Mouse (Mus musculus): ENCODE data around the gene A430005L14Rik. TPM values are rescaled to one million over a fixed set of nuclear protein-coding genes. Genes with fewer than 3 reads are reported as not detected.

The A430005L14Rik gene
- polyA plus RNA-seq, 1 experiment from 2014 or later = 58.4 TPM

- Histone ChIP-seq H3K4me3 (no peak overlapping the region), H3K36me3 (replicated peaks) (no peaks in the 10 kb centered on the region), H3K4me1 (peaks cover 6% of the 10 kb centered on the region), H3K9ac (no peak overlapping the region), H3K27ac (no peak overlapping the region), H3K9me3 (no peaks in the 10 kb centered on the region), H3K27me3 (replicated peaks) (peaks cover 11% of the 10 kb centered on the region), H3K4me2 (no peak overlapping the region)
- 70% methylated on average over 2 of the region's 2 CpGs for WGBS
- no peak for ATAC-seq (replicated peaks)
These were observed 6.7 kb upstream of the A430005L14Rik start for GRCm38 (mm10) chr4:153950372-153950771.

GRCm38 (mm10) chr4:153951150-153951549 lies 5.9 kb upstream of the A430005L14Rik start:
- Histone ChIP-seq H3K9me3 (no peaks in the 10 kb centered on the region), H3K27ac (no peak overlapping the region), H3K4me3 (no peak overlapping the region), H3K4me1 (peaks cover 9% of the 10 kb centered on the region), H3K9ac (no peak overlapping the region), H3K27me3 (replicated peaks) (peaks cover 5% of the 10 kb centered on the region), H3K36me3 (replicated peaks) (no peaks in the 10 kb centered on the region), H3K4me2 (no peak overlapping the region)
- WGBS = 65% methylated on average over 3 of the region's 3 CpGs
- no peak for ATAC-seq (replicated peaks)

DNA sequence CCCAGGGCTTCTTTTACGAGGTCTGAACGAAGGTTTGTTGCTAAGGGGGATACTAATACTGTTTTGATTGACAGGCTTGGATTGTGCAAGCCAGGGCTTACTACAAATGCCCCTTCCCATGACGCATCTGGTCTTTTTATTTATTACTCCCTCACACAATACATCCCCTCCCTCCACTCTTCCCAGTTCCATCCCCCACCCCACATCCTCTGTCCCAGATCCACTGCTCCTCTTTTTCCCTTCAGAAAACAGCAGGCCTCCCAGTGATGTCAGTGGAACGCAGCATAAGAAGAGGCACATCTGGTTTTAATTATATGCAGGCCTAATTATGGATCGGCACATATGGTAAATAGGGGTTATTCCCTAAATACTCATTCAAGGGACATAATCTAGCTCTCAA lies 5.3 kb upstream of the A430005L14Rik start:
- H3K9ac ChIP-seq = no peak overlapping the region
- H3K36me3 ChIP-seq (replicated peaks) = no peaks in the 10 kb centered on the region
- WGBS = 16% methylated on average over 5 of the region's 5 CpGs
- H3K4me1 ChIP-seq = peaks cover 14% of the 10 kb centered on the region
- H3K4me3 ChIP-seq = no peak overlapping the region
- H3K4me2 ChIP-seq = no peak overlapping the region
- peaks cover 2% of the 10 kb centered on the region for H3K27me3 ChIP-seq (replicated peaks)
- H3K9me3 ChIP-seq = no peaks in the 10 kb centered on the region
- ATAC-seq (replicated peaks) = no peak
- no peak overlapping the region for H3K27ac ChIP-seq

DNA sequence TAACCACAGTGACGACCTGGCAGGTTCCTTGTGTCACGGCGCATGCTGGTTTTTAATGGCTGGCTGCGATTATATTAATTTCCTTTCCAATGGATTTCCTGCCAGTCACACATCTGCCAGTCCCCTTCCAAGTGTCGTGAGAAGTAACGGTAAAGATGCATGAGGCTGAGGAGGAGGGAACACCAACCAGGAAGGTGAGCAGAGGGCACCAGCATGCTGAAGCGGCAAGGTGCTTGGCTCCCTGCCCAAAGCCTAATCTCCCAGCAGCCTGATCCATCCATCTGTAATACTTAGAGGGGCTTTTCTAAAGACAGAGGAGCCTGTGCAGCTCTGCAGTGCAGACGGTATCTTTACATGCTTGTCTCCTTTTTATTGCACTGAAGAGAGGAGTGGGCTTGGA lies 1.4 kb upstream of the A430005L14Rik start:
- peaks cover 7% of the 10 kb centered on the region for H3K36me3 ChIP-seq (replicated peaks)
- no peaks in the 10 kb centered on the region for H3K9me3 ChIP-seq
- peaks cover 28% of the 10 kb centered on the region for H3K4me1 ChIP-seq
- no peaks in the 10 kb centered on the region for H3K27me3 ChIP-seq (replicated peaks)
- WGBS = 75% methylated on average over 8 of the region's 8 CpGs
- H3K9ac ChIP-seq = no peak overlapping the region
- no peak for ATAC-seq (replicated peaks)
- no peak overlapping the region for H3K4me2 ChIP-seq
- H3K27ac ChIP-seq = 0 out of 2 replicates have a peak overlapping the region, but pooled peaks have one; percentile 6
- H3K4me3 ChIP-seq = no peak overlapping the region

GRCm38 (mm10) chr4:153957444-153958250 lies 610 bp downstream of the A430005L14Rik start:
- H3K4me1 ChIP-seq = peaks cover 22% of the 10 kb centered on the region
- WGBS = 0% methylated on average over 33 of the region's 37 CpGs
- H3K4me3 ChIP-seq = peak overlapping the region; percentile 91
- peak overlapping the region; percentile 86 for H3K9ac ChIP-seq
- H3K9me3 ChIP-seq = no peaks in the 10 kb centered on the region
- peak overlapping the region; percentile 87 for H3K4me2 ChIP-seq
- no peaks in the 10 kb centered on the region for H3K27me3 ChIP-seq (replicated peaks)
- ATAC-seq (replicated peaks) = peak; percentile 78
- H3K36me3 ChIP-seq (replicated peaks) = peaks cover 27% of the 10 kb centered on the region
- H3K27ac ChIP-seq = peak overlapping the region; percentile 89

GRCm38 (mm10) chr4:153962631-153963030 lies 5.6 kb downstream of the A430005L14Rik start:
- no peak overlapping the region for H3K27ac ChIP-seq
- no peaks in the 10 kb centered on the region for H3K9me3 ChIP-seq
- peaks cover 13% of the 10 kb centered on the region for H3K4me1 ChIP-seq
- no peaks in the 10 kb centered on the region for H3K27me3 ChIP-seq (replicated peaks)
- H3K4me2 ChIP-seq = no peak overlapping the region
- ATAC-seq (replicated peaks) = no peak
- H3K9ac ChIP-seq = no peak overlapping the region
- peaks cover 31% of the 10 kb centered on the region for H3K36me3 ChIP-seq (replicated peaks)
- 90% methylated on average over 7 of the region's 7 CpGs for WGBS
- H3K4me3 ChIP-seq = no peak overlapping the region

DNA sequence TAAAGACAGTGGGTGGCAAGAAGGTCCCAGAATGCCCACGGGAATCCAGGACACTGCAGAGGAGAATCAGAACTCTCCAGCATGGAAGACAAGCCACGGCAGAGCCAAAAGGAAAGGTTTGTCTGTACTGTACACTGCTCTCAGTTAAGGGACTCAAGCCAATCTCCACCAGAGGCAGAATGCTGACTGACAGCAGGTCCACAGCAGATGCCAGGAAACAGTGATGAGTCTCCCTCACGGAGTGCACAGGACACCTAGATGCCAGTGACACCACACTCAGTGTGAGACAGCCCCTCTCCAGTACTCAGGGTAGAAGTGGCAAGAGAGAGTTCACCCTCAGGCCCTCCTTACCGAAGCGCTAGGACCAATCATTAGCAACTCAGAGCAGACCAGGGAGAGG lies 9.6 kb downstream of the A430005L14Rik start:
- Histone ChIP-seq H3K4me1 (no peaks in the 10 kb centered on the region), H3K4me3 (no peak overlapping the region), H3K27ac (no peak overlapping the region), H3K9me3 (no peaks in the 10 kb centered on the region), H3K9ac (no peak overlapping the region), H3K4me2 (no peak overlapping the region), H3K36me3 (replicated peaks) (peaks cover 20% of the 10 kb centered on the region), H3K27me3 (replicated peaks) (no peaks in the 10 kb centered on the region)
- ATAC-seq (replicated peaks) = no peak
- WGBS = 87% methylated on average over 5 of the region's 5 CpGs

- Histone ChIP-seq H3K9ac (no peak overlapping the region), H3K4me3 (no peak overlapping the region), H3K9me3 (no peaks in the 10 kb centered on the region), H3K36me3 (replicated peaks) (peaks cover 11% of the 10 kb centered on the region; the same call in 1 of the 2 replicates), H3K27me3 (replicated peaks) (no peaks in the 10 kb centered on the region), H3K27ac (no peak overlapping the region), H3K4me1 (no peaks in the 10 kb centered on the region), H3K4me2 (no peak overlapping the region)
- WGBS = 90% methylated on average over 2 of the region's 2 CpGs
- no peak for ATAC-seq (replicated peaks)
These were observed 10.5 kb downstream of the A430005L14Rik start for GRCm38 (mm10) chr4:153967556-153967955.

- ATAC-seq (replicated peaks) = no peak
- no peak overlapping the region for H3K9ac ChIP-seq
- no peak overlapping the region for H3K4me3 ChIP-seq
- H3K4me1 ChIP-seq = peaks cover 4% of the 10 kb centered on the region
- no peaks in the 10 kb centered on the region for H3K27me3 ChIP-seq (replicated peaks)
- H3K4me2 ChIP-seq = no peak overlapping the region
- no peaks in the 10 kb centered on the region for H3K9me3 ChIP-seq
- 86% methylated on average over 2 of the region's 2 CpGs for WGBS
- peaks cover 10% of the 10 kb centered on the region; the same call in 1 of the 2 replicates for H3K36me3 ChIP-seq (replicated peaks)
- no peak overlapping the region for H3K27ac ChIP-seq
These were observed 11.0 kb downstream of the A430005L14Rik start for GRCm38 (mm10) chr4:153968063-153968462.

DNA sequence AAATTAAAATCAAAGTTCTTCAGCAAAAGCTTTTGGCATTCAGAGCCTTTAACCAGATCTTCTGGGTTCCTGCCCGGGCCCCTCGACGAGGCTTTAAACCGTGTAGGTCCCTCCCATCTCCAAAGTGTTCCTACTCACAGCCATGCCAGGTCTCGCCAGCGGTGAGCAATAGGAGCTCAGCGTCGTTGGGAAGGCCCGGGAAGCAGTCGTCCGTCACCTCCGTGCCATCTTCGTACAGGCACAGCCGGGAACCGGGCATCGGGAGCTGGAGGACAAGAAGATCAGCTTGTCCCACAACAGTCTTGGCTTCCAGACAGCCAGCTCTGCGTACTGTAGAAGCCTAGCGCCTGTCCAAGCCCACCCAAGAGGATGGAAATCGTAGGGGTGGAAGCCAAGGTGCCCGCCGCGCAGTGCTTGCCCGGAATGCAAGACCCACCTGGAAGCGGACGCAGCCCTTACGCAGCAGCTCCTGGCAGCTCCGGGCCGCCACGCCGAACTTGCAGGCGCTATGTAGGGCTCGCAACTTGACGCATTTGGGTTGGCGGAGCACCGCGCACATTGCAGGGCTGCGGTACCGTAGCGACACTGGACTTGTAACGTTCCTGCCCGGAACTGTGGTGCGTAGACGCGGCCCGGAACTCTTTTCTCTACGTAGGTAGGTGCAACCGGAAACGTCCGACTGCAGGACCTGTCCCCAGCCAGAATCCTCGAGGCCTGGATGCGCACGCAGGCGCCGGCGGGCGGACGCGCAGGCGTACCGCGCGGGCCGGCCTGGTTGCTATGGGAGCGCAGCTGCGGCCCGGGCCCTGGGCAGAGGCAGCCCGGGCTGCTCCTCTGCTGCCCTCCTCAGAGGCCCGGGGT lies 17.6 kb downstream of the A430005L14Rik start, which contains the start of the genes Dffb and Cep104:
Gene Dffb, minus strand, starts transcription at position 696 of the 861 bp plus-strand sequence.
Gene Cep104, plus strand, starts transcription at position 764 of the 861 bp plus-strand sequence.
- Histone ChIP-seq H3K4me3 (peak within 1 kb of the TSS; percentile 95), H3K4me1 (peaks cover 42% of the 10 kb centered on the region), H3K9me3 (no peaks in the 10 kb centered on the region), H3K27me3 (replicated peaks) (no peaks in the 10 kb centered on the region), H3K36me3 (replicated peaks) (peaks cover 8% of the 10 kb centered on the region), H3K27ac (peak within 1 kb of the TSS; percentile 81), H3K9ac (peak within 1 kb of the TSS; percentile 95), H3K4me2 (peak within 1 kb of the TSS; percentile 90)
- WGBS = 1% methylated on average over 68 of the region's 68 CpGs
- peak; percentile 98 for ATAC-seq (replicated peaks)

GRCm38 (mm10) chr4:153975292-153975662 lies 18.2 kb downstream of the A430005L14Rik start:
- Histone ChIP-seq H3K4me2 (peak overlapping the region; percentile 90), H3K9me3 (no peaks in the 10 kb centered on the region), H3K27ac (peak overlapping the region; percentile 81), H3K4me1 (peaks cover 42% of the 10 kb centered on the region), H3K4me3 (peak overlapping the region; percentile 95), H3K9ac (peak overlapping the region; percentile 95), H3K36me3 (replicated peaks) (peaks cover 13% of the 10 kb centered on the region), H3K27me3 (replicated peaks) (no peaks in the 10 kb centered on the region)
- under 1% methylated on average over 33 of the region's 33 CpGs for WGBS
- ATAC-seq (replicated peaks) = peak; percentile 76; the same call in 1 of the 2 replicates

DNA sequence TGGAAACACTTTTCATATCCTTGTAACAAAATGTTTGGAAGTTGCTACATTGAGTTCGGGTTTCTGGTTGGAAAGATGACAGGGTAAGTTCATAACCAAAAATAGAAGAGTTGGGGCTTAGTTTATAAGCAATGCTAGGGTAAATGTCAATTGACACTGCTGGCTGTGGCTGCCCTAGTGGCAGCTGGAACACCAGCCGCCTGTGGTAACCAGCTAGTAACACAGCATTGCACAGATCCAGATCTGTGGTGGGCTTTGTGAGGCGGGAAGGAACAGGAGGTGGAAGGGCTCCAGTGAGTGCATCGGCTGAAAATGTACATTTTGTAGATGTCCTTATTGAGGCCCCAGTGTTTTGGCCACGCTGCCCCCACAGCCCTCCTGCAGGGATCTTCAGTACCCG lies 18.7 kb downstream of the A430005L14Rik start:
- peak overlapping the region; percentile 90 for H3K4me2 ChIP-seq
- no peaks in the 10 kb centered on the region for H3K27me3 ChIP-seq (replicated peaks)
- H3K9ac ChIP-seq = peak overlapping the region; percentile 95
- H3K4me1 ChIP-seq = peaks cover 42% of the 10 kb centered on the region
- H3K36me3 ChIP-seq (replicated peaks) = peaks cover 13% of the 10 kb centered on the region
- WGBS = 38% methylated on average over 6 of the region's 6 CpGs
- H3K4me3 ChIP-seq = peak overlapping the region; percentile 95
- ATAC-seq (replicated peaks) = no peak
- no peak overlapping the region for H3K27ac ChIP-seq
- H3K9me3 ChIP-seq = no peaks in the 10 kb centered on the region

Data from midbrain, embryonic 15.5 days (tissue).